Mouse (Mus musculus) adrenal gland, postnatal 25 days (tissue): Measurements from ENCODE around the gene Smagp. TPM values are rescaled to one million over a fixed set of nuclear protein-coding genes. Genes with fewer than 3 reads are reported as not detected.
"Not testable (repeated sequence)": the region's sequence is repeated elsewhere in the genome, so short reads cannot be mapped to it uniquely, and the experiment has no call there.

ENCODE experiments used
- DNase-seq: peaks from one replicate; pipeline ENCODE4 v3.0.0; 2021; ENCODE audit warnings: mixed read lengths
- total RNA-seq: library from RNA; stranded (reverse); gene quantifications from 2 replicates; pipeline ENCODE4 v1.2.3, GENCODE M21; 2021

The Smagp gene
- total RNA-seq, 1 experiment from 2014 or later = 39.0 TPM

GRCm38 (mm10) chr15:100627287-100627686 is 9.5 kb downstream of the Smagp start:
- no peak for DNase-seq

GRCm38 (mm10) chr15:100624435-100624834 is 12.3 kb downstream of the Smagp start:
- DNase-seq = no peak

GRCm38 (mm10) chr15:100623754-100624153 is 13.0 kb downstream of the Smagp start:
- no peak for DNase-seq

GRCm38 (mm10) chr15:100622164-100622563 is 14.6 kb downstream of the Smagp start:
- no peak for DNase-seq

- DNase-seq = peak; percentile 34
Measured at GRCm38 (mm10) chr15:100621671-100622070, 15.1 kb downstream of the Smagp start.

- no peak for DNase-seq
Measured at GRCm38 (mm10) chr15:100619200-100619599, 17.5 kb downstream of the Smagp start.

- DNase-seq = no peak
Measured at GRCm38 (mm10) chr15:100616221-100616620, 20.5 kb downstream of the Smagp start.

- DNase-seq = peak; percentile 95
Measured at GRCm38 (mm10) chr15:100615825-100616220, 20.9 kb downstream of the Smagp start.

- DNase-seq = peak; percentile 99
Measured at GRCm38 (mm10) chr15:100614996-100615824, 21.5 kb downstream of the Smagp start, which contains the start of gene Dazap2. Gene Dazap2 (plus strand): TSS chr15:100615349.

GRCm38 (mm10) chr15:100614218-100614995 is 22.3 kb downstream of the Smagp start:
- peak; percentile 15 for DNase-seq

GRCm38 (mm10) chr15:100613584-100613983 is 23.2 kb downstream of the Smagp start:
- DNase-seq = peak; percentile 80

- DNase-seq = peak; percentile 44
Measured at GRCm38 (mm10) chr15:100612432-100612831, 24.3 kb downstream of the Smagp start.

GRCm38 (mm10) chr15:100611951-100612350 is 24.8 kb downstream of the Smagp start:
- DNase-seq = no peak

- not testable (repeated sequence) for DNase-seq
Measured at GRCm38 (mm10) chr15:100606677-100607076, 30.1 kb downstream of the Smagp start.

GRCm38 (mm10) chr15:100601669-100602068 is 35.1 kb downstream of the Smagp start:
- no peak for DNase-seq

GRCm38 (mm10) chr15:100600696-100601272 is 36.0 kb downstream of the Smagp start:
- no peak for DNase-seq

GRCm38 (mm10) chr15:100600047-100600695 is 36.6 kb downstream of the Smagp start:
- DNase-seq = peak; percentile 74

- peak; percentile 66 for DNase-seq
Measured at GRCm38 (mm10) chr15:100599276-100600046, 37.3 kb downstream of the Smagp start, which contains the start of gene Pou6f1. Gene Pou6f1 (minus strand): TSS chr15:100599984.

- peak; percentile 48 for DNase-seq
Measured at GRCm38 (mm10) chr15:100598883-100599275, 37.9 kb downstream of the Smagp start.

GRCm38 (mm10) chr15:100598287-100598882 is 38.4 kb downstream of the Smagp start:
- DNase-seq = no peak

- DNase-seq = no peak
Measured at GRCm38 (mm10) chr15:100592817-100593216, 43.9 kb downstream of the Smagp start.
